Mouse (Mus musculus) cerebellum, adult 9-10 months (tissue): ENCODE results near the gene Gm44965.

Experiments used
- DNase-seq: peaks from one replicate; pipeline ENCODE4 v3.0.0; 2022

Gm44965 gene

GRCm38 (mm10) chr6:48593158-48594042 lies at the start of gene Gm44965, which contains the start of gene Repin1:
TSS of gene Gm44965 (plus strand) at chr6:48593941.
TSS of gene Repin1 (plus strand) at chr6:48593883.
- peak; percentile 96 for DNase-seq

GRCm38 (mm10) chr6:48545251-48545650 lies 48.5 kb upstream of the Gm44965 start:
- no peak for DNase-seq

GRCm38 (mm10) chr6:48546271-48546670 lies 47.5 kb upstream of the Gm44965 start:
- DNase-seq = peak; percentile 51

GRCm38 (mm10) chr6:48546858-48547257 lies 46.9 kb upstream of the Gm44965 start:
- DNase-seq = no peak

GRCm38 (mm10) chr6:48548314-48548713 lies 45.4 kb upstream of the Gm44965 start:
- DNase-seq = no peak

- DNase-seq = peak; percentile 45
Observed at GRCm38 (mm10) chr6:48552918-48553317, 40.8 kb upstream of the Gm44965 start.

GRCm38 (mm10) chr6:48553819-48554218 lies 39.9 kb upstream of the Gm44965 start:
- peak; percentile 66 for DNase-seq

GRCm38 (mm10) chr6:48554280-48555103 lies 39.2 kb upstream of the Gm44965 start, which contains the start of gene Lrrc61:
TSS of gene Lrrc61 (plus strand) at chr6:48554796.
- peak; percentile 98 for DNase-seq

GRCm38 (mm10) chr6:48555104-48555890 lies 38.4 kb upstream of the Gm44965 start:
- DNase-seq = peak; percentile 89

- peak; percentile 61 for DNase-seq
Observed at GRCm38 (mm10) chr6:48555956-48556355, 37.8 kb upstream of the Gm44965 start.

GRCm38 (mm10) chr6:48565693-48566310 lies 27.9 kb upstream of the Gm44965 start:
- DNase-seq = no peak

GRCm38 (mm10) chr6:48566312-48566711 lies 27.4 kb upstream of the Gm44965 start:
- DNase-seq = peak; percentile 66

GRCm38 (mm10) chr6:48568036-48568984 lies 25.4 kb upstream of the Gm44965 start:
- DNase-seq = peak; percentile 71

- DNase-seq = peak; percentile 45
Observed at GRCm38 (mm10) chr6:48569065-48569807, 24.5 kb upstream of the Gm44965 start.

- no peak for DNase-seq
Observed at GRCm38 (mm10) chr6:48572014-48572413, 21.7 kb upstream of the Gm44965 start.

- no peak for DNase-seq
Observed at GRCm38 (mm10) chr6:48572572-48573061, 21.1 kb upstream of the Gm44965 start, which contains the start of gene Rarres2. TSS of gene Rarres2 (minus strand) at chr6:48572789.

GRCm38 (mm10) chr6:48573280-48573679 lies 20.5 kb upstream of the Gm44965 start:
- no peak for DNase-seq

- no peak for DNase-seq
Observed at GRCm38 (mm10) chr6:48573981-48574380, 19.8 kb upstream of the Gm44965 start.

GRCm38 (mm10) chr6:48578736-48579135 lies 15.0 kb upstream of the Gm44965 start:
- no peak for DNase-seq

GRCm38 (mm10) chr6:48579215-48579648 lies 14.5 kb upstream of the Gm44965 start:
- DNase-seq = no peak
